Mouse (Mus musculus) neural tube, embryonic 13.5 days (tissue): ENCODE data around the gene Lime1. TPM values are rescaled to one million over a fixed set of nuclear protein-coding genes. Genes with fewer than 3 reads are reported as not detected.

Experiments used
- ATAC-seq: fragments of 200-750 bp; cut with Nextera tagmentation; 2 replicates; pipeline ENCODE4 v1.8.0; 2017; ENCODE audit warnings: low read depth, mild to moderate bottlenecking, moderate TSS enrichment, moderate library complexity
- H3K27ac ChIP-seq: fragments of 300-500 bp; sonication (generic); replicated peaks from 2 replicates; pipeline ENCODE4 v1.5.1; 2015; ENCODE audit warnings: moderate library complexity, mild to moderate bottlenecking, inconsistent platforms
- H3K27me3 ChIP-seq: fragments of 300-500 bp; sonication (generic); 2 replicates; pipeline ENCODE4 v1.6.1; 2015; ENCODE audit warnings: mild to moderate bottlenecking, inconsistent platforms
- H3K36me3 ChIP-seq: fragments of 300-500 bp; sonication (generic); 2 replicates; pipeline ENCODE4 v1.6.1; 2015; ENCODE audit warnings: mild to moderate bottlenecking, inconsistent platforms
- H3K4me1 ChIP-seq: fragments of 300-500 bp; sonication (generic); replicated peaks from 2 replicates; pipeline ENCODE4 v1.6.1; 2015; ENCODE audit warnings: inconsistent platforms
- H3K4me2 ChIP-seq: fragments of 300-500 bp; sonication (generic); 2 replicates; pipeline ENCODE4 v1.6.1; 2015; ENCODE audit warnings: inconsistent platforms, mild to moderate bottlenecking, moderate library complexity
- H3K4me3 ChIP-seq: fragments of 300-500 bp; sonication (generic); 2 replicates; pipeline ENCODE4 v1.5.1; 2015; ENCODE audit warnings: mild to moderate bottlenecking, inconsistent platforms
- H3K9ac ChIP-seq: fragments of 300-500 bp; sonication (generic); 2 replicates; pipeline ENCODE4 v1.6.1; 2015; ENCODE audit warnings: moderate library complexity, mild to moderate bottlenecking, inconsistent platforms
- H3K9me3 ChIP-seq: fragments of 300-500 bp; sonication (generic); 2 replicates; pipeline ENCODE4 v1.6.1; 2016; ENCODE audit warnings: inconsistent platforms
- WGBS: fragments of 180-500 bp; shearing (Covaris S2); methylation state at CpG from one replicate; pipeline ENCODE4 v1.1.7; 2015; 5-methylcytosine and 5-hydroxymethylcytosine counted together
- polyA plus RNA-seq: library from polyadenylated mRNA; unstranded; fragments of >200 nt; fragmentation: Nextera tagmentation; extraction: Ambion mirVana; gene quantifications from 2 replicates; pipeline ENCODE4 v1.2.1, GENCODE M21; 2015

Gene Lime1
- 41.3 and 41.4 TPM in 2 replicates for polyA plus RNA-seq

DNA sequence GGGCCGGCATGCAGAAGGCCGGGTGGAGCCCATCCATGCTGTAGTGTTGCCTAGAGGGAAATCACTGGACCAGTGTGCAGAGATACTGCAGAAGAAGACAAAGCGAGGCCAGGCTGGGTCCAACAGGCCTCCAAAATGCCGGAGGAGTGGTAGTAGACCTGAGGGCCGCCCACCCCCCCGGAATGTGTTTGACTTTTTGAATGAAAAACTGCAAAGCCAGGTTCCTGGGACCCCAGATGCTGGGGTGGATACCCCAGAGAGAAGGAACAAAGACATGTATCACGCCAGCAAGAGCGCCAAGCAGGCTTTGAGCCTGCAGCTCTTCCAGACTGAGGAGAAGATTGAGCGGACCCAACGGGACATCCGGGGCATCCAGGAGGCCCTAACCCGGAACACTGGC lies at the start of gene Lime1:
TSS of gene Lime1 (plus strand) at position 301 of the 400 bp plus-strand sequence.
- Histone ChIP-seq H3K9ac (no peak within 1 kb of the TSS), H3K36me3 (peaks cover 67% of the 10 kb centered on the region), H3K4me3 (no peak within 1 kb of the TSS), H3K9me3 (no peaks in the 10 kb centered on the region), H3K4me2 (no peak within 1 kb of the TSS), H3K27ac (no peak within 1 kb of the TSS), H3K4me1 (no peaks in the 10 kb centered on the region), H3K27me3 (no peaks in the 10 kb centered on the region)
- ATAC-seq: no peak
- WGBS: 94% methylated on average over 12 of the region's 12 CpGs

DNA sequence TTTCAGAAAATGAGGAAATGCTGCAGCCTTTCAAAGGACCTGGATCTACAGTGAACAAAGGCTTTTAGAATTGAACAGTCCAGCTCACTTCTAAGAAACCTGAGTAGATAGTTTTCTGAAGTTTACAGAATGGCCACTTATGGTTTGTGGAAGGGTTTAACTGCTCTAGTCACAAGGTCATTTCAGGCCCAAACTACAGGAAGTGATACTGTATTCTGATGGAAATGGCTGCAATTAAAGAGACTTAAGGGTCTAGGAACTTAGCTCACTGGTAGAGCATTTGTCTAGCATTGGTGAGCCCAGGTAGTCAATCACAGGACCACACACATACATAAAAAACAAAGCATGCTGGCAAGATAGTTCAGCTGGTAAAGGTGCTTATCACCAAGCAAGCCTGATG lies 47.3 kb upstream of the Lime1 start:
- Histone ChIP-seq H3K9ac (no peak overlapping the region), H3K4me3 (no peak overlapping the region), H3K36me3 (peaks cover 84% of the 10 kb centered on the region), H3K27me3 (no peaks in the 10 kb centered on the region), H3K4me2 (no peak overlapping the region), H3K4me1 (no peaks in the 10 kb centered on the region), H3K27ac (no peak overlapping the region), H3K9me3 (no peaks in the 10 kb centered on the region)
- no peak for ATAC-seq

DNA sequence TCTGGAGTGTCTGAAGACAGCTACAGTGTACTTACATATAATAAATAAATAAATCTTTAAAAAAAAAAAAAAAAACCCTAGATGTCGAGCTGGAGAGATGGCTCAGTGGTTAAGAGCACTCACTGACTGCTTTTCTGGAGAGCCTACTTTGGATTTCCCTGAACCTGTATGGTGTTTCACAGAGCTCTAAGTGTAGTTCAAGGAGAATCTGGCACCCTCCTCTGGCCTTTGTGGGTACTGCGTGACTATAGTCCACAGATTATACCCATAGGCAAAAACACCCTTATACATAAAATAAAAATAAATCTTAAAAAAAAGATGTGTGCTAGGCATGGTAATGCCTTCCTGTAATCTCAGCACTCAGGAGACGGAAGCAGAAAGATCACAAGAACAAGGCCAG lies 45.9 kb upstream of the Lime1 start:
- Histone ChIP-seq H3K27ac (no peak overlapping the region), H3K9me3 (no peaks in the 10 kb centered on the region), H3K9ac (no peak overlapping the region), H3K4me3 (no peak overlapping the region), H3K4me2 (no peak overlapping the region), H3K4me1 (no peaks in the 10 kb centered on the region), H3K27me3 (no peaks in the 10 kb centered on the region), H3K36me3 (peaks cover 84% of the 10 kb centered on the region)
- ATAC-seq: peak; percentile 53; the same call in 1 of the 2 replicates
- WGBS: 61% methylated on average over 3 of the region's 3 CpGs

DNA sequence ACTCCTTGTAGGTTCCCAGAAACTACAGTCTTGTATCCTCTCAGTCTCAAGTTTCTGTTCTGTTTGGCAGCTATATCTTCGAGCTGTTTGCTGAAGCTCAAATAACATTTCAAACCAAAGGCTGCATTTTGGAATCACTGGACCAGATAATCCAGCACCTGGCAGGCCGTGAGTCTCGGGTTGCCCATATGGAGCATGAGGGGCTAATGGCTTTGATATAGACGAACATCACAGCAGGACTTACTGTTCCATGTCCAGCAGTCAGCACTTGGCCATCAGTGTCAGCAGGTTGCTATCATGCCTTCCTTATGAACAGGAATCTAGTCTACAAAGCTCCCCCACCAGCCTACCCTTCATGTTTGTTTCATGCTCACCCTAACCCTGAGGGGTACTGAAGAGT lies 39.5 kb upstream of the Lime1 start:
- peaks cover 89% of the 10 kb centered on the region for H3K36me3 ChIP-seq
- no peak overlapping the region for H3K4me2 ChIP-seq
- ATAC-seq: no peak
- no peaks in the 10 kb centered on the region for H3K9me3 ChIP-seq
- 85% methylated on average over 4 of the region's 4 CpGs for WGBS
- no peaks in the 10 kb centered on the region for H3K4me1 ChIP-seq
- no peaks in the 10 kb centered on the region for H3K27me3 ChIP-seq
- H3K27ac ChIP-seq: no peak overlapping the region
- H3K9ac ChIP-seq: no peak overlapping the region
- H3K4me3 ChIP-seq: no peak overlapping the region

DNA sequence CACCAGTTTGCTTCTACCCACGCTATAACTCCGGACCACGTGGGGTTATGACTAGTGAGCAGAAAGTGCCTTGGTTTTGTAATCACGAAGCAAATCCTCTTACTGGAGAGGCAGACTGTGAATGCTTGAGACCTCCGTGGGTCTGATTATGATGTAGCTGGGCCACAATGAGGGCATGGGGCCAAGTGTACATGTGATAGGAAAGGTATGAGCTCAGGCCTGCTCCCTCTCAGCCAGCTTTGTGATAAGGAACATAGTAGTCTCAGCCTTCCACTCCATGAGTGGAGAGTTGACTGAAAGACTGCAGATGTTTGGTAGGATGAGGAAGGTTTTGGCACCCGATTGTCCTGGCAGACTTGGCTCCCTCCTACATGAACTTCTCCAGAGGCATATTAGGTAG lies 37.1 kb upstream of the Lime1 start:
- Histone ChIP-seq H3K4me2 (no peak overlapping the region), H3K4me3 (no peak overlapping the region), H3K36me3 (peaks cover 91% of the 10 kb centered on the region), H3K27me3 (no peaks in the 10 kb centered on the region), H3K27ac (no peak overlapping the region), H3K9me3 (no peaks in the 10 kb centered on the region), H3K4me1 (no peaks in the 10 kb centered on the region), H3K9ac (no peak overlapping the region)
- 93% methylated on average over 6 of the region's 6 CpGs for WGBS
- no peak for ATAC-seq

DNA sequence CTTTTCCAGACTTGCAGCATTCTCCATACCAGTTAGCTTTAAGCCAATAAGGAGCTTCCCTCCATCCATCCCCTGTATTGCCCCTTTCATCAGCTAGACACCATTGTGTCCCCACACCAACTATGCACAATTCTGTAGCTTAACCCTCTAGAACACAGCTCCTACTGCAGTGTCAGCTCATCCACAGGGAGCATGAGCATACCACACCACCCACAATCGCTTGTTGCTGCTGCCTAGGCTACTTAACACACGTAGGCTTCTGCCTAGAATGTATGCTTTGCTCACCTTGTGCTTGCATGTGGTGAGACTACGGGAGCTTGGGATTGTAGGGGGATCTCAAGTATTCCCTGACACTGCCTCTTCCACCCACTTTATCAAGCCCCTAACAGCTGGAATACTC lies 23.1 kb upstream of the Lime1 start:
- Histone ChIP-seq H3K4me3 (no peak overlapping the region), H3K36me3 (peaks cover 100% of the 10 kb centered on the region), H3K4me2 (no peak overlapping the region), H3K27me3 (no peaks in the 10 kb centered on the region), H3K4me1 (no peaks in the 10 kb centered on the region), H3K9ac (no peak overlapping the region), H3K27ac (no peak overlapping the region), H3K9me3 (no peaks in the 10 kb centered on the region)
- no peak for ATAC-seq
- WGBS: 86% methylated on average over 3 of the region's 3 CpGs

DNA sequence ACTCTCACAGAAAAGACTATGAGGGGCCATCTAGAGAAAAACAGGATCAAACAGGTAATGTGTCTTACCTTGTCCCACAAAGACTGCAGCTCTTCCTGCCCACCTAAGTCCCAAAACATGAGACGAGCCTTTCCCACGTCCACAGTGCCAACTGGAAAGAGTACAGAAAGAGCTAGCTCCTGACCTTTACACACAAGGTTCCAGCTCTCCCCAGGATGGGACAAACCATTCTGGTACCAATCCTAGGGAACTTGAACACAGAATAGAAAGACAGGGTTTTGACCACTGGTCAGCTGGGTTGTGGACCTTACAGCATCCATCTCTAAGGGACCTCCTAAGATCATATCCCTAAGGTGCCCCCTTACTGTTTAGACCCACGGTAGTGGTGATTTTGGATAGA lies 15.9 kb upstream of the Lime1 start:
- no peak for ATAC-seq
- Histone ChIP-seq H3K4me1 (peaks cover 45% of the 10 kb centered on the region), H3K4me3 (peak overlapping the region; percentile 96), H3K9ac (peak overlapping the region; percentile 96), H3K36me3 (peaks cover 44% of the 10 kb centered on the region), H3K9me3 (no peaks in the 10 kb centered on the region), H3K27ac (no peak overlapping the region; the same call in 1 of the 2 replicates), H3K4me2 (peak overlapping the region; percentile 99), H3K27me3 (no peaks in the 10 kb centered on the region)
- WGBS: 83% methylated on average over 3 of the region's 3 CpGs

DNA sequence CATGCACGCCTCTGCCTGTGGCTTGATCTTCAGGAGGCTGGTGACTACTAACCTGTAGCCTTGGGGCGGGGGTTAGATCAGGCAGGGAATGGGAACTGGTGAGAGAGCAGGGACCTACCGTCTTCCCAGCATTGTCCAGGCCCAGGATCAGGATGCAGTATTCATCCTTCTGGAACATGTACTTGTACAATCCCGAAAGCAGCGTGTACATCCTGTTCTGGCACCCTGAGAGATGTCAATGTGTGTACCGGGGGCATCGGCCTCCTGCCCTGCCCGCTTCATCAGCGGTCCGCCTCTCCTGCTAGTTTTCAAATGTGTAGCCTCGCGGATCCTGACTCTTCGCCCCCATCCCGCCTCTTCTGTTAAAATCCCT lies 15.4 kb upstream of the Lime1 start:
- peak overlapping the region; percentile 92 for H3K27ac ChIP-seq
- H3K4me2 ChIP-seq: peak overlapping the region; percentile 99
- peak overlapping the region; percentile 96 for H3K4me3 ChIP-seq
- peaks cover 43% of the 10 kb centered on the region for H3K36me3 ChIP-seq
- H3K4me1 ChIP-seq: peaks cover 50% of the 10 kb centered on the region
- no peaks in the 10 kb centered on the region for H3K27me3 ChIP-seq
- no peaks in the 10 kb centered on the region for H3K9me3 ChIP-seq
- 11% methylated on average over 14 of the region's 14 CpGs for WGBS
- peak; percentile 13; the same call in 1 of the 2 replicates for ATAC-seq
- peak overlapping the region; percentile 96 for H3K9ac ChIP-seq

DNA sequence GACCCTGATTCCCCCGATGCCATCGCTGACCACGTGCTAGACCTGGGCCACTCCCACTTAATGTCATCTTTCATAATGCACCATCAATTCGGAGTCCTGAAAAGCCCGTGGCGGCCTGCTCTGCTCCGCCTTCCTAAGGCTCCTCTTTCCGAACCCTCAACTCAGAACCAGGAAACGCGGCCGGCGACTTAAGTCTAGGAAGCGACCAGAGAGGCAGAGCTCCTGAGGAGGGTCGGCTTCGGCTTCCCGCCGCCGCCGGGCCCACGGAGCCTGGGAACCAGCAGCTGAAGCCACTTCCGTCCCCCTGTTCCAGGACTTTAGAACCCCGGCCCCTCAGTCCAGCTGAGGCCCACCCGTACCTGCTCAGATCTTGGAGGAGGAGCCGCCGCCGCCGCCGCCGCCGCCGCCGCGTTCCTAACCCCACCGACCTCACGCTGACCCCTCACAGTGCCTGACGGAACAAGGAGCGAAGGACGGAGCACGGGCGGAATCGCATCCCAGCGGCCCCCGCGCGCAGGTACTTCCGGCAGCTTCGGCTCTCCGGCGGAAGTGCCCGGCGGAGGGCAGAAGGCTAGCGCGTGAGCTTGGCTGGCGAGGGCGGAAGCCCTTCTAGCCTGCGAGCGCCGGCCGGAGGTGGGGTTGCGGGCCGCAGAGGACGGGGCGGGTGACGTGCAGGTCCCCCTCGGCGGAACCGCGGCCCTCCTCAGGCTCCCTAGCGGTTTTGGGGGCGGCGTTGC lies 14.8 kb upstream of the Lime1 start, which contains the start of the genes Zgpat and Arfrp1:
TSS of gene Zgpat (plus strand) at position 69 of the 737 bp plus-strand sequence.
TSS of gene Arfrp1 (minus strand) at position 545 of the 737 bp plus-strand sequence.
- peak within 1 kb of the TSS; percentile 96 for H3K9ac ChIP-seq
- peaks cover 53% of the 10 kb centered on the region for H3K4me1 ChIP-seq
- under 1% methylated on average over 69 of the region's 71 CpGs for WGBS
- H3K36me3 ChIP-seq: peaks cover 43% of the 10 kb centered on the region
- peak within 1 kb of the TSS; percentile 96 for H3K4me3 ChIP-seq
- H3K4me2 ChIP-seq: peak within 1 kb of the TSS; percentile 99
- H3K27ac ChIP-seq: peak within 1 kb of the TSS; percentile 92
- H3K27me3 ChIP-seq: no peaks in the 10 kb centered on the region
- ATAC-seq: peak; percentile 94
- H3K9me3 ChIP-seq: no peaks in the 10 kb centered on the region

DNA sequence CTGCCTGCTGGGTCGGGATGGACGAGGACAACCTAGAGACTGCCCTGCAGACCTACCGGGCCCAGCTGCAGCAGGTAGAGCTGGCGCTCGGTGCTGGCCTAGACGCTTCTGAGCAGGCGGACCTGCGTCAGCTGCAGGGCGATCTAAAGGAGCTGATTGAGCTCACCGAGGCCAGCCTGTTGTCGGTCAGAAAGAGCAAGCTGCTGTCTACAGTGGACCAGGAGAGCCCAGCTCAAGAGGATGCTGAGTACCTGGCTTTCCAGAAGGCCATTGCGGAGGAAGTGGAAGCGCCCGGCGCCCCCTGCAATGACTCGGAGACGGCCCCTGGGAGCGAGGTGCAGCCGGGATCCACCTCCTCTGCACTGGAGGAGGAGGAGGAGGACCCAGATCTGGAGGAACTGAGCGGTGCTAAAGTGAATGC lies 14.2 kb upstream of the Lime1 start:
- WGBS: 0% methylated on average over 20 of the region's 20 CpGs
- Histone ChIP-seq H3K36me3 (peaks cover 41% of the 10 kb centered on the region), H3K9ac (peak overlapping the region; percentile 96), H3K27me3 (no peaks in the 10 kb centered on the region), H3K9me3 (no peaks in the 10 kb centered on the region), H3K4me2 (peak overlapping the region; percentile 99), H3K4me1 (peaks cover 55% of the 10 kb centered on the region), H3K27ac (peak overlapping the region; percentile 92), H3K4me3 (peak overlapping the region; percentile 96)
- peak; percentile 75 for ATAC-seq

DNA sequence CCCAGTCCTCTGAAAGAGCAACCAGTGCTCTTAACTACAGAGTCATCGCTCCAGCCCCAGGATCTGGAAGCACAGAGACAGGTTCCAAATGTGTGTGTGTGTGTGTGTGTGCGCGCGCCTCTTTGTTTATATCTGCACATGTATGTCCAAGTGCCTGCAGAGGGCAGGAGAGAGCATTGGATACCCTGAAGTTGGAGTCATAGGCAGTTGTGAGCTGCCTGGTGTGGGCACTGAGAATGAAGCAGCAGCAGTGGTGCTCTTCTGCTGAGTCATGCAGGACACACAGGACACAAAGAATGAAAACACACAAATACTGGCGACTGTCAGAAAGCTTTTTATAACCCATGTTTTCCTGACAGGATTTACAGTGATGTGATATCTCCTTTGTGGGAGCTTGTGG lies 9.9 kb upstream of the Lime1 start:
- Histone ChIP-seq H3K4me2 (no peak overlapping the region), H3K4me1 (peaks cover 40% of the 10 kb centered on the region), H3K36me3 (peaks cover 23% of the 10 kb centered on the region), H3K4me3 (no peak overlapping the region), H3K27ac (no peak overlapping the region), H3K9ac (no peak overlapping the region), H3K9me3 (no peaks in the 10 kb centered on the region), H3K27me3 (no peaks in the 10 kb centered on the region)
- ATAC-seq: no peak
- WGBS: 94% methylated on average over 5 of the region's 5 CpGs

DNA sequence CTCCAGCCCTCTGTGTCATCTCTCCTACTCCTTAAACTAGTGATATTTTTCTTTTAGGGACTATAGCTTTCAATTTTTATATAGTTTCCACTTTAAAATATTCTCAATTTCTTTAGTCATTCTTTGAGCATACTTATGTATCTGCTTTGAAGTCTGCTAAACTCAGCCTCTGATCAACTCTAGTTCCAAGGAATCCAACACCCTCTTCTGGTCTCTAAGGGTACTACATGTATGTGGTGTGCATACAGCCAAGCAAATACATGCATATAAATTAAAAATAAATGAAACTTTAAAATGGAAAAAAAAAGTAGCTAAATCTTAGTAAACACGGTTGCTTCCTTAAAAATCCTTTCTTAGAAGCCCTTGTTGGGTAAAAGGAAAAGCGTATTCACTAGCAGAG lies 4.1 kb upstream of the Lime1 start:
- WGBS: 93% methylated on average over 2 of the region's 2 CpGs
- no peak overlapping the region for H3K9ac ChIP-seq
- no peak for ATAC-seq
- H3K27me3 ChIP-seq: no peaks in the 10 kb centered on the region
- no peak overlapping the region for H3K4me3 ChIP-seq
- H3K4me2 ChIP-seq: no peak overlapping the region
- H3K27ac ChIP-seq: no peak overlapping the region
- H3K36me3 ChIP-seq: peaks cover 36% of the 10 kb centered on the region
- no peaks in the 10 kb centered on the region for H3K4me1 ChIP-seq
- H3K9me3 ChIP-seq: no peaks in the 10 kb centered on the region

DNA sequence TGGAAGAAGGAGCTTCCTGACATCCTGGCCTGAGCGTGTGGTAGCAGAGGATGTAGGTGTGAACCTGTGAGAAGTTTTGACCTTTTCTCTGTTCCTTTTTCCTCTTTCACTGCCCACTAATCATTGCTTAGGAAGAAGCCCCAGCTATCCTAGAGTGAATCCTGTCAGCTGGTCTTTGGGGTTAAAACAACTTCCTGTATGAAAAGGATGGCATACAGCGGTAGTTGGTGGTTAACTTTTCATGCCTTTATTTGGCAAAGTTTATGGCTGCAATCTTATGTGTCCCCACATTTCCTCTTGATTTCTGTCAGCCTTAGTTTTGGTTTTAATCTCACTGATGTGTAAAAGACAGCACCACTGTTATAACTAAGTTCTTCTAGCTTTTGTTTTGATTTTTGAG lies 2.6 kb upstream of the Lime1 start:
- no peak overlapping the region for H3K4me2 ChIP-seq
- WGBS: 78% methylated on average over 2 of the region's 2 CpGs
- no peaks in the 10 kb centered on the region for H3K27me3 ChIP-seq

More for the DNA sequence above, 2.6 kb upstream of the Lime1 start:
- peaks cover 42% of the 10 kb centered on the region for H3K36me3 ChIP-seq
- no peak overlapping the region for H3K4me3 ChIP-seq
- no peak for ATAC-seq
- H3K9me3 ChIP-seq: no peaks in the 10 kb centered on the region
- no peak overlapping the region for H3K9ac ChIP-seq
- H3K4me1 ChIP-seq: no peaks in the 10 kb centered on the region
- no peak overlapping the region for H3K27ac ChIP-seq
